Mouse (Mus musculus) liver, adult 2 months (tissue): ENCODE data around the gene Mrpl35. TPM values are rescaled to one million over a fixed set of nuclear protein-coding genes. Genes with fewer than 3 reads are reported as not detected.

Source experiments
- DNase-seq: peaks from one replicate; pipeline ENCODE4 v3.0.0-alpha.2; 2011; ENCODE audit warnings: low read depth, low spot score; ENCODE audit errors: extremely low read depth
- H3K27ac ChIP-seq: fragments of 200-500 bp; replicated peaks from 2 replicates; pipeline ENCODE4 v1.5.1; 2012; ENCODE audit warnings: low read depth, mild to moderate bottlenecking, control low read depth, inconsistent platforms, low read length; ENCODE audit not compliant: insufficient read depth
- H3K27me3 ChIP-seq: fragments of 200-500 bp; 2 replicates; pipeline ENCODE4 v1.6.1; 2012; ENCODE audit warnings: mild to moderate bottlenecking, moderate library complexity, low read length, inconsistent platforms; ENCODE audit not compliant: control insufficient read depth, insufficient read depth
- H3K36me3 ChIP-seq: fragments of 200-500 bp; 2 replicates; pipeline ENCODE4 v1.6.1; 2012; ENCODE audit warnings: low read length, inconsistent platforms; ENCODE audit not compliant: control insufficient read depth, insufficient read depth
- H3K4me1 ChIP-seq: fragments of 200-500 bp; 2 replicates; pipeline ENCODE4 v1.6.1; 2011; ENCODE audit warnings: low read length; ENCODE audit not compliant: control insufficient read depth, insufficient read depth
- H3K4me3 ChIP-seq: fragments of 200-500 bp; 2 replicates; pipeline ENCODE4 v1.5.1; 2011; ENCODE audit warnings: low read depth, mild to moderate bottlenecking, control low read depth, low read length, moderate library complexity; ENCODE audit not compliant: insufficient read depth
- H3K79me2 ChIP-seq: fragments of 200-500 bp; 2 replicates; pipeline ENCODE4 v1.6.1; 2012; ENCODE audit warnings: inconsistent platforms, mild to moderate bottlenecking, low read length, moderate library complexity; ENCODE audit not compliant: control insufficient read depth, insufficient read depth
- H3K9ac ChIP-seq: fragments of 200-500 bp; 2 replicates; pipeline ENCODE4 v1.6.1; 2012; ENCODE audit warnings: low read depth, mild to moderate bottlenecking, control low read depth, inconsistent platforms, low read length
- CTCF ChIP-seq: fragments of 200-500 bp; IDR thresholded peaks from 2 replicates; pipeline ENCODE4 v1.5.1; 2011; ENCODE audit warnings: low read depth, low read length, control low read depth
- POLR2A ChIP-seq: fragments of 200-500 bp; IDR thresholded peaks from 2 replicates; pipeline ENCODE4 v1.6.1; 2011; ENCODE audit warnings: low read length, control low read depth; ENCODE audit not compliant: insufficient read depth; ENCODE audit errors: extremely low read depth
- WGBS: fragments of 180-500 bp; shearing (Covaris S2); methylation state at CpG from one replicate; pipeline ENCODE4 v1.1.7; 2018; 5-methylcytosine and 5-hydroxymethylcytosine counted together
- polyA plus RNA-seq: library from polyadenylated mRNA; depleted of rRNA; stranded (reverse); fragments of >200 nt; gene quantifications from 2 replicates; pipeline ENCODE4 v1.2.3, GENCODE M21; 2012
- total RNA-seq: library from RNA; depleted of rRNA; stranded (reverse); fragments of >200 nt; gene quantifications from 2 replicates; pipeline ENCODE4 v1.2.3, GENCODE M21; 2014

Gene Mrpl35
- total and polyA plus RNA-seq, 2 experiments, result 9.5 to 14.4 TPM

- DNase-seq, result peak; percentile 31
- H3K9ac ChIP-seq, result peak overlapping the region; percentile 6; the same call in 1 of the 2 replicates
- peak overlapping the region; percentile 5; the same call in 1 of the 2 replicates for H3K27ac ChIP-seq
- no peaks in the 10 kb centered on the region for H3K27me3 ChIP-seq
- H3K79me2 ChIP-seq, result peaks cover 9% of the 10 kb centered on the region
- peak overlapping the region; percentile 60 for H3K4me3 ChIP-seq
- 0 out of 2 replicates have a peak, but pooled peaks cover 1% of the 10 kb centered on the region for H3K36me3 ChIP-seq
- peaks cover 2% of the 10 kb centered on the region; the same call in 1 of the 2 replicates for H3K4me1 ChIP-seq
- no peak for TF ChIP-seq POLR2A
- no peak for TF ChIP-seq CTCF
- WGBS, result 29% methylated on average over 3 of the region's 3 CpGs
Observed at GRCm38 (mm10) chr6:71823961-71824360, 2.8 kb downstream of the Mrpl35 start.

GRCm38 (mm10) chr6:71823488-71823887, 3.3 kb downstream of the Mrpl35 start:
- under 1% methylated on average over 19 of the region's 19 CpGs for WGBS
- H3K79me2 ChIP-seq, result peaks cover 9% of the 10 kb centered on the region
- peak overlapping the region; percentile 67 for H3K9ac ChIP-seq
- peak; percentile 90 for DNase-seq
- peak overlapping the region; percentile 60 for H3K4me3 ChIP-seq
- no peaks in the 10 kb centered on the region for H3K27me3 ChIP-seq
- TF ChIP-seq POLR2A (0 out of 2 replicates have a peak, but pooled peaks have one; percentile 37), CTCF (no peak)
- peaks cover 4% of the 10 kb centered on the region for H3K36me3 ChIP-seq
- H3K4me1 ChIP-seq, result peaks cover 2% of the 10 kb centered on the region; the same call in 1 of the 2 replicates
- H3K27ac ChIP-seq, result peak overlapping the region; percentile 27

- DNase-seq, result no peak
- Histone ChIP-seq H3K36me3 (peaks cover 8% of the 10 kb centered on the region), H3K9ac (peak overlapping the region; percentile 67), H3K27me3 (no peaks in the 10 kb centered on the region), H3K4me3 (peak overlapping the region; percentile 60), H3K4me1 (peaks cover 2% of the 10 kb centered on the region; the same call in 1 of the 2 replicates), H3K27ac (no peak overlapping the region), H3K79me2 (peaks cover 9% of the 10 kb centered on the region)
- TF ChIP-seq POLR2A (no peak), CTCF (no peak)
- WGBS, result 0% methylated on average over 7 of the region's 7 CpGs
Observed at GRCm38 (mm10) chr6:71823085-71823484, 3.7 kb downstream of the Mrpl35 start.

- Histone ChIP-seq H3K9ac (no peak overlapping the region), H3K79me2 (peaks cover 9% of the 10 kb centered on the region), H3K27me3 (no peaks in the 10 kb centered on the region), H3K27ac (no peak overlapping the region), H3K4me1 (peaks cover 2% of the 10 kb centered on the region; the same call in 1 of the 2 replicates), H3K36me3 (peaks cover 38% of the 10 kb centered on the region), H3K4me3 (no peak overlapping the region)
- 86% methylated on average over 5 of the region's 5 CpGs for WGBS
- DNase-seq, result no peak
- TF ChIP-seq POLR2A, result no peak
- no peak for TF ChIP-seq CTCF
Observed at GRCm38 (mm10) chr6:71819764-71820292, 6.9 kb downstream of the Mrpl35 start.

- H3K79me2 ChIP-seq, result no peaks in the 10 kb centered on the region
- H3K27me3 ChIP-seq, result no peaks in the 10 kb centered on the region
- H3K36me3 ChIP-seq, result peaks cover 38% of the 10 kb centered on the region
- no peak for TF ChIP-seq CTCF
- no peak for TF ChIP-seq POLR2A
- peaks cover 2% of the 10 kb centered on the region; the same call in 1 of the 2 replicates for H3K4me1 ChIP-seq
- no peak overlapping the region for H3K9ac ChIP-seq
- H3K27ac ChIP-seq, result no peak overlapping the region
- H3K4me3 ChIP-seq, result no peak overlapping the region
- WGBS, result 18% methylated on average over 2 of the region's 2 CpGs
- DNase-seq, result peak; percentile 24
Observed at GRCm38 (mm10) chr6:71812820-71813219, 13.9 kb downstream of the Mrpl35 start.

GRCm38 (mm10) chr6:71809890-71810289, 16.9 kb downstream of the Mrpl35 start:
- Histone ChIP-seq H3K27ac (no peak overlapping the region), H3K27me3 (no peaks in the 10 kb centered on the region), H3K4me1 (peaks cover 2% of the 10 kb centered on the region; the same call in 1 of the 2 replicates), H3K4me3 (no peak overlapping the region), H3K79me2 (no peaks in the 10 kb centered on the region), H3K36me3 (peaks cover 12% of the 10 kb centered on the region; the same call in 1 of the 2 replicates), H3K9ac (no peak overlapping the region)
- TF ChIP-seq POLR2A, result no peak
- TF ChIP-seq CTCF, result no peak
- WGBS, result 93% methylated on average over 9 of the region's 9 CpGs
- no peak for DNase-seq
